Mouse (Mus musculus): ENCODE measurements around the gene Olfr694. TPM values are rescaled to one million over a fixed set of nuclear protein-coding genes. Genes with fewer than 3 reads are reported as not detected.

Olfr694 gene
- total RNA-seq (2023) = not detected

GRCm38 (mm10) chr7:106691714-106692113 is at the start of gene Olfr694:
Olfr694 (minus strand) TSS chr7:106691814.

DNA sequence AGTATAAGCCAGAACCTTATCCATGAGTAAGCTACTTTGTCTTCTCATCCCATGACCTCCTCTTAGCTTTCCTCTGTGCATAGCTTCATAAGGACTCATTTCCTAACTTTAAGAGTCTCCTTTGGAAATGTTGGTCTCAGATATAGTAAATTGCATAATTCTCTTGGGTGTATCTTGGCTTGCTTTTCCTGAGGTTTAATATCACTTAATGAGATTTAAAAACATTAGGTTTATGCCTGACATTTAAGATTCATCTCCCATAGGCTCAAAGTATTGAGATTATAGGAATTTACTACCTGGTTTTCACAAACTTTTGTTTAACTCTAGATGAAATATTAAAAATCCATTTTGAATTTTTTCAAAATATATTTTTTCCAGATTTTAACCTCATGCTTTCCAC is 24.7 kb upstream of the Olfr694 start, which contains the start of gene Olfr695:
TSS of gene Olfr695 (minus strand) at position 101 of the 400 bp plus-strand sequence.

GRCm38 (mm10) chr7:106680484-106680883 is 11.1 kb downstream of the Olfr694 start, which contains the start of gene Olfr693:
Olfr693 (minus strand) TSS chr7:106680584.

Other genes starting within 250 kb of the Olfr694 start
- not detected for gene Olfr693, start 11.2 kb downstream of the Olfr694 start, total RNA-seq (2023)
- not detected for gene Olfr695, start 24.6 kb upstream of the Olfr694 start, total RNA-seq (2023)
- gene Olfr697, start 50.6 kb upstream of the Olfr694 start, total RNA-seq (2023) = not detected
- not detected for gene Olfr698, start 63.6 kb upstream of the Olfr694 start, total RNA-seq (2023)
- gene Olfr699, start 101.4 kb upstream of the Olfr694 start, total RNA-seq (2023) = not detected
- gene Olfr700, start 117.0 kb upstream of the Olfr694 start, total RNA-seq (2023) = not detected
- not detected for gene Olfr701, start 122.3 kb upstream of the Olfr694 start, total RNA-seq (2023)
- not detected for gene Olfr702, start 142.1 kb upstream of the Olfr694 start, total RNA-seq (2023)
- gene Olfr703, start 151.5 kb upstream of the Olfr694 start, total RNA-seq (2023) = not detected
- gene Olfr704, start 171.4 kb upstream of the Olfr694 start, total RNA-seq (2023) = not detected
- gene Olfr705, start 185.1 kb upstream of the Olfr694 start, total RNA-seq (2023) = not detected
- not detected for gene Olfr706, start 196.3 kb upstream of the Olfr694 start, total RNA-seq (2023)
- not detected for gene Olfr707, start 209.4 kb upstream of the Olfr694 start, total RNA-seq (2023)
- not detected for gene Olfr1532-ps1, start 216.2 kb upstream of the Olfr694 start, total RNA-seq (2023)
- under 1 TPM; 0.07 to 0.22 TPM for gene Olfr709-ps1, start 240.4 kb upstream of the Olfr694 start, total RNA-seq (2023)

Data from neutrophil, adult 59 days (primary cell).